Mouse (Mus musculus): ENCODE measurements around the gene Fkrp.

GRCm38 (mm10) chr7:16817693-16818092 lies 1.2 kb upstream of the Fkrp start:
- TF ChIP-seq CTCF (IDR thresholded peaks at IDR 0.05; ENCODE audit: low read depth, low read length) (no peak), POLR2A (IDR thresholded peaks at IDR 0.05; ENCODE audit: borderline replicate concordance, low read depth, low read length) (no peak)

All from bone marrow macrophage, adult 2 months (primary cell).